Mouse (Mus musculus): Measurements from ENCODE around the gene Limk2.

Limk2 gene

DNA sequence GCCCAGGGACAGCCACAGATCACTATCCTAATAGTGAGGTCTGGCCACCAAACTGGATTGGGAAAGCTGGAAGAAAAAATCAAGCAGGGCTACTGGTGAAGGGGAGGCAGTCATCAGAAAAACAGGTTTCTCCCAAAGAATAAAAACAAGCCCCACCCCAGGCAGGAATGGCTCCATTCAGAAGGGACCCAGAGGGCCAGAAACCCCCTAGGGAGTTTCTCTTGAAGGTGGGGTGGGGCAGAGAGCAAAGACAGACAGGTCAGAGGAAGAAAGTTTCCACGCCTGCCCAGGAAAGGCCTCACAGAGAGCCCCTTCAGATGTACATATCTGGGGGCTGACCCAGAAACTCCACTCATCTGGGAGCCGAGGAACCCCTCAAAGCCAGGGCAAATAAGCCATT, 38.8 kb downstream of the Limk2 start:
- DNase-seq = no peak

- no peak for DNase-seq
These were observed 39.5 kb downstream of the Limk2 start for GRCm38 (mm10) chr11:3369449-3369848.

GRCm38 (mm10) chr11:3368983-3369382, 40.0 kb downstream of the Limk2 start:
- no peak for DNase-seq

DNA sequence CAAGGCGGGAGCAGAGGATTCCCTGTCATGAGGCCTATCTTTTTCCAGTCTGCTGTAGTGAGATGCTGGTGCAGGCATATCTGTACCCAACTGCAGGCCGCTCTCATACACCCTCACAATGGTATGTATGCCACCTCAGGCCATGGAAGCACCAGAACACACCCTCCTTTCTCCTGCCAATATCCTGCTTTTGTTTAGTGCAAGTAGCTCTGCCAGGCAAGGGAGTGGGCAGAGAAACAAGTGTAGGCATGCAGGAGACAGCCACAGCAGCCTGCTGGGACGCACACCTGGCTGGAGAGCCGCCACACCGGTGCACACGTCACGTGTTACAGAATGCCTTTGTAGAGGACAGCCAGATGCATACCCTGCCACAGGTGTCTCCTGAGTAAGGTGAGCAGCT, 42.6 kb downstream of the Limk2 start:
- DNase-seq = no peak

- no peak for DNase-seq
These were observed 46.1 kb downstream of the Limk2 start for GRCm38 (mm10) chr11:3362854-3363253.

GRCm38 (mm10) chr11:3352990-3353585, 55.9 kb downstream of the Limk2 start:
- no peak for DNase-seq

- DNase-seq = no peak
These were observed 56.9 kb downstream of the Limk2 start for GRCm38 (mm10) chr11:3352131-3352530.

DNA sequence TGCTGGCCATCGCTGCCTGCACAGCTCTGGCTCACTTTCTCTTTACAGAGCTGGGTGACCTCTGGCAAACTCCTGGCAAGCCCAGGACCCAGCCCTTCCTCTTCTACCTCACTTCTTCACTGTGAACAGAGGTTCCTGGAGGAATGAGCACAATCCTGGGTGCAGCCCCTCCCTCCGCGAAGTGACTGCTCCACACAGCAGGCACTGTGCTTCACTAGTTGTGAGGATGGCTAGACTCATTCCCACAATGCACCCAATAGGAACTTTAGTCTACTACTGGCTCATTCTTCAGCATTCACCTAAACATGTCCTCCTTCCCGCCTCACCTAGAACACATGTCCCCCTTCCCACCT, 59.7 kb downstream of the Limk2 start:
- DNase-seq = no peak

- peak; percentile 62 for DNase-seq
These were observed 60.2 kb downstream of the Limk2 start for GRCm38 (mm10) chr11:3348576-3349342.

DNA sequence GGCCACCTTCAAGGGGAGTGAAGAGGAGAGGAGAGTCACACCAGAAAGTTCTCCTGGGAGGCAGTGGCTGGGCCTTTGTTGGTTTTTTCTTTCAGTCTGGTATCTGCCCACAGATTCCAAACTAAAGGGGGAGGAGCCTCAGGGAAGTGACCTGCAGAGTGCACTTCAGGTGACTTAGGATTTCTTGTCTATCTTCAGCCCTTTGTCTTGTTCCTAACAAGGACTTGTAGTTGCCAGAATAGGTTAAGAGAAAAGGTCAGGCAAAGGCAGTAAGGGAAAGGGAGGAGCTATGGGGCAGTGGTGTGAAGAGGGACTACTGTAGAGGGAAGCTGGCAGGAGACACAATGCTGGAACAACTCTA, 61.2 kb downstream of the Limk2 start:
- DNase-seq = no peak

DNA sequence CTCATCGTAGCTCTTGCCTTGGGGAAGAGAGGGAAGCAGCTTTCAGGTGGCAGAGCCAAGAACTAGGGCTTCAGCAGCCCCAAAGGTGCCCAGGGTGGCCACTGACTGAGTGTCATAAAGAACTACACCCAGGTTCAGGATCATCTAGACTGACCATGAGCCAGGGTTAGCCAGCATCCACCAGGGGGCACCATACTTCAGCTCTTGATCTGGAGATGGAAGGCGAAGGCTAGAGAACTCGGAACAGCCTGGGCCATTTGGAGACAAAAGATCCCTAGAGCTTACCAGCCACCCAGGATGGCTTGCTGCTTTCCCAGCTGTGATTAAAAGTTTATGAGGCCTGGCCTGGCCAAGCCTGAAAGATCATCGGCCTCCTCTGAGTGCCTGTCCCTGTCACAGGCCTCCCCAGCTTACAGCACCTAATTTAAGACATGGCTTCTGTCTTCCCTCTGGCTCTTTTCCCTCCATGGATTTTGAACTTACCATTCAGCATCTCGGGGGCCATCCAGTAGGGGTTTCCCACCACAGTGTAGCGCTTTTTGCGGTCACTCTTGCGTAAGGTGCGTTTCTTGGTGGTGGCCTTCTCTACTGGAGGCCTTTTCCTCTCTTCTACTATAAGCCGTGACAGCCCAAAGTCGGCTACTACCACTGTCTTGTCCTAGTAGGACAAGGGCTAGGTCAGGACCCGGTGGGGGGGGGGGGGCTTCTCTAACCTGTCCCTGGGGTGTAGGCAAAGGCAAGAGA, 61.7 kb downstream of the Limk2 start:
- peak; percentile 87 for DNase-seq

- no peak for DNase-seq
These were observed 62.6 kb downstream of the Limk2 start for GRCm38 (mm10) chr11:3346351-3346750.

- DNase-seq = no peak
These were observed 64.1 kb downstream of the Limk2 start for GRCm38 (mm10) chr11:3344916-3345315.

DNA sequence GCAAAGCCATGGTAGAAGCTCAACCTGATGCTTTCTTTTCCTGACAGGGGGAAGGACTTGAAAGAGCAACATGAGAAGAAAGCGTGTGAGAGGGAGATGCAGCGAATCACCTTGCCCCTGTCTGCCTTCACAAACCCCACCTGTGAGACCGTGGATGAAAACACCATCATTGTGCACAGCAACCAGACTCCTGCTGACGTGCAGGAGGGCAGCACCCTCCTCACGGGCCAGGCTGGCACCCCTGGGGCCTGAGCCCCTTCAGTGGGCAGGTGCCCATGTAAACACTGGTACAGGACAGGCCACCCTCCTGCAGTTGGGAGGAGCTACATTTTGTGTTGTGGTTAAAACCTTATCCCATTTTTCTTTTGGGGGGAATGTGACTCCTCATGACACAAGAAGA, 67.5 kb downstream of the Limk2 start:
- DNase-seq = no peak

DNA sequence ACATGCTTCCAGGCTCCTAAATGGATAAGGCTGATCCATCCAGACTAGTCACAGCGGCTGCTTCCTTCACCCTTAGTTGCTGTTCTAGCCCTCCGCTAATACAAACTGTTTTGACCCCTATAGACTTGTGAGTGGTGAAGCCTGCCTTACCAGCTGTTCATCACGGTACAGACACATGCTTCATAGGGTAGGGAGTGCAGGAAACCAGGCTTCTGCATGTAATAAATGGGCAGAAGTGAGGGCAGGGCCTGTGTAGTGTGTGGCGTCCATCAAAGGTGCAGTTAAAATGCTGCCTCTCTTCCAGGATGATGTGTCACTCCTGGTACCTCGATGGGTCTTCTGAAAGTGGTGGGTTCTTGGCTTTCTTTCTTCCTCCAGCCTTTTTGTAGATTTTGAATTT, 71.0 kb downstream of the Limk2 start:
- DNase-seq = no peak

DNA sequence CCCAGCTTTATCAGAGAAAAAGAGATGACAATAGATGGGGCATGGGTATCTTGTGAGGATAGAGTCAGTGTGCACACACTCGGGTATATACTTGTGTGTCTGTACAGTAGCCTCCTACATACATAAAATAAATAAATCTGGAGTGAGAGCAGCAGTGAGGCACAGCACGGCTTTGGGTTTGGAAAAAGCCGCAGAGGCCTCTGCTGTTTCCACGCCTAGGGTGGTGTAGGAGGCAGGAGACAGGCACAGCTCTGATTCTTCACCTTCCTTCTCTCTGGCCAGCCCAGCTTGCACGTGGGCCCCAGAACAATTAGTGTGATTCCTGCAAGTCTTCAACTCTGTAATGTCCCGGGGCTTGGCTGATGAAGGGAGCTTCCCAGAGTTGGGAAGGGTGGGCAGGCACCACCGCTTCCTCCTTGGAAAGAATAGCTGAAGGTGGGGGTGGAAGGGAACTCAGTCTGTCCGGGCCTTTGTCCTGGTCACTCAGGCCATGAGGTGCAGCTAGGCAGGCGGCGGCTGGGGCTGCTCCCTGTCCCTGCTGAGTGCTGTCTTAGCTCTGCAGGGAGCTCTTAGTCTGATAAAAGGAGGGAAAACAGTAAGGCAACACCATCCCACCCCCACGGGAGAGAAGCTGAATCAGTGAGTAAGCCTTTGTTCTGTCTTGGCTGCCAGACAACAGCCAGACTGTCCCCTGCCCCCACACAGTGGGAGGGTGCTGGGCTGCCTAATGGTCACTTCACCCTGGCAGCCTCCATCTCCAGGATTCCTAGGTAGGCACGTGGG, 71.6 kb downstream of the Limk2 start:
- DNase-seq = peak; percentile 92

DNA sequence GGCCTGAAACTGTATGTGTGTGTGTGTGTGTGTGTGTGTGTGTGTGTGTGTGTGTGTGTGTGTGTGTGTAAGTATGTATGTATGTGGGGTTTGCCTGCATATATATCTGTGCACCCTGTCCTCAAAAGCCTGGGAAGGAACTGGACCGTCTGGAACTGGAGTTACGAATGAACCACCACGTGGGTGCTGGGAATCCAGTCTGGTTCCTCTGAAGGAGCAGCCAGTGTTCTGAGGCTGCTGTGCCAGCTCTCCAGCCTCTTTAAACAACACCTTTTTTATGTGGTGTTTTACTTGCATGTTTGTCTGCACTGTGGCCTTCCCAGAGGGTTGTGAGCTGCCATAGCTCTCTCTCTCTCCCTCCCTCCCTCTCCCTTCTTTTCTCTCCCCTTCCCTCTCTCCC, 72.4 kb downstream of the Limk2 start:
- DNase-seq = peak; percentile 52

- peak; percentile 93 for DNase-seq
These were observed 73.3 kb downstream of the Limk2 start for GRCm38 (mm10) chr11:3335651-3336216.

DNA sequence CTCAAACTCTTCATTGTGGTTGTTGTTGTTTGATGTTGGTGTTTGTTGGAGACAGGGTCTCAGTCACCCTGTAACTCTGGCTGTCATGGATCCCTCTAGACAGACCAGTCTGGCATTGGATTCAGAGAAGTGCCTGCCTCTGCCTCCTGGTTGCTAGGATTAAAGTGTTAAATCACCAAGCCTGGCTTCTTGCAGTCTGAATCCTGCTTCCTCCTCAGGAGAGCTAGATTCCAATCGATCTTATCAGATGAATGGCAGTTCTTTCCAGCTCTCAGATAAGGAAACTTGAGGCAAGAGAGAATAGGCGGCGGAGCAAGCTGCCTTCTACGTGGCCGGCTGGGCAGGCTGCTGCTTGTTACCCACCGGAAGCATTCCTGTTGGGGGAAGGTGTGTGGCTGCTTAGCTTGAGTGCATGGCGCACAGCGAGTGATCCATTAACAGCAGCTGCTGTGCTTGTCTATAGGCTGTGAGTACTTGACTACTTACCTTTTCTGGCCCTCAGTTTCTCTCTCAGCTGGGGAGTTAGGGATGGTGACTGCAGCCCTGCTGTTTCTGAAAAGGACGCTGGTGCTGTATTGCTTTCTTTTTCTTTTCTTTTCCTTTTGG, 74.2 kb downstream of the Limk2 start:
- peak; percentile 53 for DNase-seq

GRCm38 (mm10) chr11:3334141-3334710, 74.8 kb downstream of the Limk2 start:
- no peak for DNase-seq

- DNase-seq = peak; percentile 65
These were observed 75.8 kb downstream of the Limk2 start for GRCm38 (mm10) chr11:3333111-3333695.
